Mouse (Mus musculus) ES-E14 (cell line): ENCODE data around the gene Clic1.

Source experiments
- CHD2 ChIP-seq: IDR thresholded peaks from 2 replicates; pipeline ENCODE4 v1.6.1; 2014; ENCODE audit warnings: mild to moderate bottlenecking, low read depth, low read length, inconsistent platforms
- HCFC1 ChIP-seq: IDR thresholded peaks from 2 replicates; pipeline ENCODE4 v1.6.1; 2012; ENCODE audit warnings: low read length, inconsistent platforms, borderline replicate concordance; ENCODE audit not compliant: insufficient read depth
- ZNF384 ChIP-seq: IDR thresholded peaks from 2 replicates; pipeline ENCODE4 v1.6.1; 2012; ENCODE audit warnings: low read depth, low read length, inconsistent platforms

- TF ChIP-seq CHD2 = no peak
- no peak for TF ChIP-seq ZNF384
- no peak for TF ChIP-seq HCFC1
Observed at GRCm38 (mm10) chr17:35080248-35080647, 30.5 kb downstream of the Clic1 start.
